Mouse (Mus musculus): ENCODE data around the gene Ehbp1.

DNA sequence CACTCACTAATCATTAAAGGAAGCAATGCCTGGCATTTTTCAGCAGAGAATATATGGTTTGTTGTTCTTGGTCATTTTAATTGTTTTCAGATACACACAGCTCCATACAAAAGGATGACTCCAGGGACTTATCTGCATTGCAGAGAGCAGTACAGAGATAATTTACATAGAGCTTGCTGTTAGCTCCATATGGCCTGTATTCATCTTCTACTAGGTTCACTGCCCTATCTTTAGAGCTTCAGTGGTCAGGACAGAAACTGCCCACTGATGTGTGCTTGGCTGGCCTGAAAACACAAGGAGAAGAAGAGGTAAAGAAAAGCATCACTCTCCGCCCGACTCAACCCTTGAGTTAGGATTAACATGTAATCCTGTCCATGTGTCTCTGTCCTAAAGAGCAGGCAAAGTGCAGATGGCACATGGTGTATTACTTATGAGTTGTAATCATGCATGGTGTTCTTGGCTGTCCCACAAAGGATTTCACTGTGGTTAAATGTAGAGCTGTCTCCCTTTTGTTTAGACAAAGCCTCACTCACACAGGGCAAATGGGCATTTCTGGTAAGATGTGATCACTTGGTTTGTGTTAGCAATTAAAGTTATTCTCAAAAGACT is 14.7 kb downstream of the Ehbp1 start:
- TF ChIP-seq CTCF (IDR thresholded peaks at IDR 0.05; ENCODE audit: borderline replicate concordance, insufficient read depth, low read depth, low read length): no peak
- TF ChIP-seq POLR2A (IDR thresholded peaks at IDR 0.05; ENCODE audit: borderline replicate concordance, insufficient read depth, low read length): no peak
